Mouse (Mus musculus) C2C12 (cell line): ENCODE results near the gene Kctd11. TPM values are rescaled to one million over a fixed set of nuclear protein-coding genes. Genes with fewer than 3 reads are reported as not detected.
"Not testable (repeated sequence)": the region's sequence is repeated elsewhere in the genome, so short reads cannot be mapped to it uniquely, and the experiment has no call there.

ENCODE experiments used
- H3K27me3 ChIP-seq: one replicate; pipeline ENCODE4 v1.6.1; 2011; ENCODE audit not compliant: control insufficient read depth, insufficient read depth, insufficient read length
- H3K36me3 ChIP-seq: one replicate; pipeline ENCODE4 v1.6.1; 2011; ENCODE audit not compliant: control insufficient read depth, insufficient read depth
- H3K4me3 ChIP-seq: one replicate; pipeline ENCODE4 v1.5.1; 2011; ENCODE audit warnings: mild to moderate bottlenecking, control low read depth; ENCODE audit not compliant: poor library complexity, insufficient read depth, severe bottlenecking
- H3K79me2 ChIP-seq: one replicate; pipeline ENCODE4 v1.6.1; 2011; ENCODE audit not compliant: control insufficient read depth, insufficient read depth
- H3K79me3 ChIP-seq: one replicate; pipeline ENCODE4 v1.6.1; 2011; ENCODE audit warnings: low read depth, control low read depth
- H3ac ChIP-seq: one replicate; pipeline ENCODE3; 2011; ENCODE audit warnings: low read depth; ENCODE audit not compliant: control insufficient read depth, insufficient read length
- CEBPB ChIP-seq: IDR thresholded peaks from one replicate; pipeline ENCODE4 v1.6.1; 2011; ENCODE audit warnings: low read depth, mild to moderate bottlenecking, control low read depth, moderate library complexity
- CTCF ChIP-seq: IDR thresholded peaks from one replicate; pipeline ENCODE4 v1.5.1; 2011; ENCODE audit not compliant: control insufficient read depth, insufficient read depth, insufficient read length
- FOSL1 ChIP-seq: IDR thresholded peaks from one replicate; pipeline ENCODE4 v1.8.0; 2011; ENCODE audit warnings: mild to moderate bottlenecking, low read length; ENCODE audit not compliant: poor library complexity, insufficient read depth, severe bottlenecking
- MAX ChIP-seq: IDR thresholded peaks from one replicate; pipeline ENCODE4 v1.6.1; 2011; ENCODE audit warnings: mild to moderate bottlenecking, control low read depth
- MYOD1 ChIP-seq: IDR thresholded peaks from one replicate; pipeline ENCODE4 v1.6.1; 2011; ENCODE audit warnings: low read depth; ENCODE audit not compliant: control insufficient read depth, insufficient read length
- MYOG ChIP-seq: IDR thresholded peaks from one replicate; pipeline ENCODE4 v1.6.1; 2011; ENCODE audit not compliant: control insufficient read depth, insufficient read length; ENCODE audit errors: extremely low read depth
- USF1 ChIP-seq: IDR thresholded peaks from one replicate; pipeline ENCODE4 v1.6.1; 2011; ENCODE audit warnings: low read depth, mild to moderate bottlenecking, control low read depth, moderate library complexity
- polyA plus RNA-seq: library from polyadenylated mRNA; unstranded; fragments of >200 nt; fragmentation: generic; extraction: Trizol; gene quantifications from one replicate; pipeline ENCODE4 v1.2.1, GENCODE M21; 2012; ENCODE audit warnings: missing spikeins

Gene Kctd11
- polyA plus RNA-seq, 1 experiment: 17.2 TPM

DNA sequence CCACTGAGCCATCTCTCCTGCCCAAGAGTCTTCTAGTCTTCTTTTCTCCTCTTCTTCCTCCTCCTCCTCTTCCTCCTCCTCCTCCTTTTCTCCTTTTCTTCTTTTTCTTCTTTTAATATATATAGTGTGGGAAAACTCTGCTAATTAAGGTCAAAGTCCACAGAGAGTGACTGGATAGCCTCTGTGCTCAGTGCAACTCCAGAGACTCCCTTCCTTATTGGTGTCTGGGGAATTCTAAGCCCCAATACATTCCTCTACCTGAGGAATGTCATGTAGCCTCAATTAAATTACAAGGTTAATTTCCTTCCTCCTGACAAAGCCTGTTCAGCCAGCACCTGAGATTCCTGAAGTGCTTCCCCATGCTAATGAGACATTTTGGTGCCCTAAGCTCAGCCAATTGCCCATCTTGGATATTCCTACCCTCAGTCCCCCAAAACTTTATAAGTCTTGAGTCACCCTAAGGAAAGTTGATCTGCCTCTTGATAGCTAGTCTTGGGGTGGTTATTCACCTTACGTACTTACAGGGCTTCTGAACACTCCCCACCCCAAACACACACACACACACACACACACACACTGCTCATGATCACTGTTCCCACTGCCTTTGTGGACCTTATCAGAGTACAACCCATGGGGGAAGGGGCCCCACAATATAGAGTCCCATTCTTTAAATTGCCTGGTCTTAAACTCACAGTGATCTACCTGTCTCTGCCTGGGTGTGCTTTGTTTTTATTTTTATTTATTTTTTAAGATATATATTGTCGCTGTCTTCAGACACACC, 10.7 kb downstream of the Kctd11 start:
- H3K36me3 ChIP-seq: no peaks in the 10 kb centered on the region
- H3K79me2 ChIP-seq: no peaks in the 10 kb centered on the region
- peaks cover 6% of the 10 kb centered on the region for H3K27me3 ChIP-seq
- H3K4me3 ChIP-seq: no peak overlapping the region
- H3ac ChIP-seq: no peak overlapping the region
- no peaks in the 10 kb centered on the region for H3K79me3 ChIP-seq
- TF ChIP-seq MAX (no peak), FOSL1 (no peak), MYOD1 (no peak), CTCF (no peak), MYOG (no peak), CEBPB (no peak), USF1 (no peak)

- Histone ChIP-seq H3ac (no peak overlapping the region), H3K4me3 (no peak overlapping the region), H3K36me3 (no peaks in the 10 kb centered on the region), H3K79me3 (no peaks in the 10 kb centered on the region), H3K27me3 (peaks cover 10% of the 10 kb centered on the region), H3K79me2 (no peaks in the 10 kb centered on the region)
- no peak for TF ChIP-seq USF1
- TF ChIP-seq FOSL1: no peak
- TF ChIP-seq CTCF: no peak
- TF ChIP-seq MAX: no peak
- TF ChIP-seq MYOG: no peak
- TF ChIP-seq MYOD1: no peak
- TF ChIP-seq CEBPB: no peak
These were observed 13.9 kb downstream of the Kctd11 start for GRCm38 (mm10) chr11:69867335-69867734.

- Histone ChIP-seq H3K79me2 (no peaks in the 10 kb centered on the region), H3K27me3 (peaks cover 10% of the 10 kb centered on the region), H3K79me3 (no peaks in the 10 kb centered on the region), H3K36me3 (no peaks in the 10 kb centered on the region), H3K4me3 (no peak overlapping the region), H3ac (no peak overlapping the region)
- TF ChIP-seq CTCF (no peak), MAX (no peak), MYOG (no peak), FOSL1 (no peak), USF1 (no peak), CEBPB (no peak)
These were observed 15.6 kb downstream of the Kctd11 start for GRCm38 (mm10) chr11:69865561-69865960.

DNA sequence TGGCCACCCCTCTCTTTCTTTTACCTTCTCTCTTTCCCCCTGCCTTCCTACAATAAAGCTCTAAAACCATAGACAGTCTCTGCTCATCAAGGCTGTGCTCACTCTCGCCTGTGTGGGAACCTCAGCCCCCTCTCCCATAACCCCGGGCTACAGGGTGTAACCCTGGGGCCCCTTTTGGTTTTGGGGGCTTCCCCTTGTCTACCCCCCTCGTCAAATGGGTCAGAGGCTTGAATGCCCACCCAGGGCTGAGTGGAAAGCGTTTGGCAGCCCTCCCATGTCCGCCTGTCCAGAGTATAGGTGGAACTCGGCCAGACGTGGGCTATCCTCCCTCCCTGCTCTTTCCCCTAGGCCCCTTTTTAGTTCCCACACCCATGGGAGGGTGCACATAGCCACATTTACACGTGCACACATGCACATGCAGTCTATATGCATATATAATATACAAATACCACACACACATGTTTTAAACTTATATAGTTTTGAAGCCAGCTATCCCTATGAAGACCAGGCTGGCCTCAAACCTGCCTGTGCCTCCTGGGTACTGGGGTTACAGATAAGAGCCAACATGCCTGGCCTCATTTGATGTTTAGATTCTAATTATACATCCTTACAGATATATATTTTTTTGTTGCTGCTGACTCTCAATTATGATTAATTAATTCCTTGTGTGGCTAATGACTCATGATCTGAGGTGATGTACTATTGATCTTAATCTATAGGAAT, 16.9 kb downstream of the Kctd11 start:
- H3ac ChIP-seq: no peak overlapping the region
- no peaks in the 10 kb centered on the region for H3K36me3 ChIP-seq
- peaks cover 10% of the 10 kb centered on the region for H3K27me3 ChIP-seq
- H3K79me2 ChIP-seq: no peaks in the 10 kb centered on the region
- no peak overlapping the region for H3K4me3 ChIP-seq
- TF ChIP-seq CTCF (no peak), CEBPB (no peak), MYOG (no peak)
- no peaks in the 10 kb centered on the region for H3K79me3 ChIP-seq

DNA sequence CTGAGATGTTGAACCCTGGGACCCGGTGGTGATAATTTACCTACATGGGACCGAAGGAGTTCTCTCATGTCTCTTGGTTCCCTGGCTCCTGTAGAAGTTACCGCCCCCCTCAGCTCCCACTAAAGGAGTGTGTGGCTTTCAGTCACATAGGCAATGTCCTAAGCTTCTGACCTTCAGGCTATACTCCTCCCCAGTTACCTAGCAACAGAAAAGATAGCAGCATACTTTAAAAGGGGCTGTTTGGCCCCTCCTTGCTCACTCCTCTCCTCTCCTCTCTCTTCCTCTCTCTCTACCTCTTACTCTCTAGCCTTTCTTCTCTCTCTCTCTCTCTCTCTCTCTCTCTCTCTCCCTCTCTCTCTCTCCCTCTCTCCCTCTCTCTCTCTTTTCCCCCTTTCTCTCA, 17.5 kb downstream of the Kctd11 start:
- not testable (repeated sequence) for H3K27me3 ChIP-seq, H3K36me3 ChIP-seq, H3K79me2 ChIP-seq, H3ac ChIP-seq, H3K79me3 ChIP-seq, H3K4me3 ChIP-seq

GRCm38 (mm10) chr11:69858113-69858998, 22.9 kb downstream of the Kctd11 start, which contains the start of gene Tnk1:
Gene Tnk1, minus strand, starts transcription at chr11:69858730.
- no peaks in the 10 kb centered on the region for H3K79me2 ChIP-seq
- H3K36me3 ChIP-seq: no peaks in the 10 kb centered on the region
- no peaks in the 10 kb centered on the region for H3K79me3 ChIP-seq
- H3K4me3 ChIP-seq: no peak within 1 kb of the TSS
- peaks cover 8% of the 10 kb centered on the region for H3K27me3 ChIP-seq
- H3ac ChIP-seq: no peak within 1 kb of the TSS
- TF ChIP-seq MAX (no peak), MYOG (no peak), USF1 (no peak), CTCF (no peak), FOSL1 (no peak), MYOD1 (no peak), CEBPB (no peak)
